Mouse (Mus musculus) heart, embryonic 16.5 days (tissue): ENCODE measurements around the gene Tbc1d22a. TPM values are rescaled to one million over a fixed set of nuclear protein-coding genes. Genes with fewer than 3 reads are reported as not detected.

Experiments used
- ATAC-seq: fragments of 200-750 bp; cut with Nextera tagmentation; replicated peaks from 2 replicates; pipeline ENCODE4 v1.8.0; 2017; ENCODE audit warnings: moderate number of reproducible peaks; ENCODE audit not compliant: insufficient read depth, low FRiP score; ENCODE audit errors: extremely low read depth
- H3K27ac ChIP-seq: fragments of 300-500 bp; sonication (generic); 2 replicates; pipeline ENCODE4 v1.5.1; 2014; ENCODE audit warnings: mild to moderate bottlenecking, low read length, control low read depth, moderate library complexity
- H3K27me3 ChIP-seq: fragments of 300-500 bp; sonication (generic); 2 replicates; pipeline ENCODE4 v1.6.1; 2014; ENCODE audit warnings: low read length, mixed read lengths; ENCODE audit not compliant: control insufficient read depth, insufficient read depth
- H3K36me3 ChIP-seq: fragments of 300-500 bp; sonication (generic); 2 replicates; pipeline ENCODE4 v1.6.1; 2014; ENCODE audit not compliant: control insufficient read depth, insufficient read depth
- H3K4me1 ChIP-seq: fragments of 300-500 bp; sonication (generic); 2 replicates; pipeline ENCODE4 v1.6.1; 2014; ENCODE audit warnings: low read length, mixed read lengths; ENCODE audit not compliant: control insufficient read depth, insufficient read depth
- H3K4me2 ChIP-seq: fragments of 300-500 bp; sonication (generic); 2 replicates; pipeline ENCODE4 v1.6.1; 2014; ENCODE audit warnings: low read depth, mild to moderate bottlenecking, control low read depth, low read length
- H3K4me3 ChIP-seq: fragments of 300-500 bp; sonication (generic); 2 replicates; pipeline ENCODE4 v1.5.1; 2014; ENCODE audit warnings: mild to moderate bottlenecking, control low read depth, low read length
- H3K9ac ChIP-seq: fragments of 300-500 bp; sonication (generic); 2 replicates; pipeline ENCODE4 v1.6.1; 2014; ENCODE audit warnings: low read length, control low read depth
- H3K9me3 ChIP-seq: fragments of 300-500 bp; sonication (generic); replicated peaks from 2 replicates; pipeline ENCODE4 v1.6.1; 2016; ENCODE audit warnings: low read length; ENCODE audit not compliant: control insufficient read depth
- WGBS: fragments of 180-500 bp; shearing (Covaris S2); extraction: QIAGEN DNeasy Blood & Tissue Kit; methylation state at CpG from one replicate; pipeline ENCODE4 v1.1.7; 2014; 5-methylcytosine and 5-hydroxymethylcytosine counted together
- polyA plus RNA-seq: library from polyadenylated mRNA; unstranded; fragments of >200 nt; fragmentation: Nextera tagmentation; extraction: Ambion mirVana; gene quantifications from 2 replicates; pipeline ENCODE4 v1.2.1, GENCODE M21; 2015

Tbc1d22a gene
- 11.5 and 12.6 TPM in 2 replicates for polyA plus RNA-seq

DNA sequence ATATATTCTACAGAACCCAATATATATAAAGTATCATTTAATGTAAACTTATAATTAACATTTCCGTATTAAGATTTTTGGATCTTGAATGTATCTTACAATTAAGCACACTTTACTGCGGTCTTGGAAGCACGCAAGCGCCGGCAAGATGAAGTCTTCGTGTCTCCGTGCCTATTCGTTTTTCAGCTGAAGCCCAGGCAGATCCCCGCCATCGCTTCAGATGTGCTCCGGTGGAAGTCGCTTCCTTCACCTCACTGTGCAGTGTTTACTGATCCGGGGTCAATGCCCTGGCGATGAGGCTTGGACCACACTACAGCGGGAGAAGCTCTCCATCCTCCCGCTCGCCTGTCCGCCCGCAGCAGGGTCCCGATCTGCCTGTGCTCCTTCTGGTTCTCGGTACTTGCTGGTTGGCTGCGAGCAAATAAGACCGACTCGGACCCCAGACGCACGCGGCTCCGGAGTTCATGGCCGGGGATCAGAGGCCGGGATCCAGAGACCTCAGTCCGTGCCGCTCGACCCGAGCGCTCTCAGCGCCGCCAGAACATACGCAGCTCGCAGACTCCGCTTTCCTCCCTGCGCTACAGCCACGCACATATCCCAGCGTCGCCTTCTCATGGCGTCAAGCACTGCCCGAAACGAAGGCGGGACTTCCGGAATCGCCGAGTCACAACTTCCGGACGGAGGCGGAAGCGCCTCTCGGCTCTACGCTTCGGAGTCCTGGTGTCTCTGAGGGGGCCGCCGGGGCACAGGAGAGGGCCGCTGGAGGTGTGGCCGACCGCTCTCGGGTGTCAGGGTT, at the start of gene Tbc1d22a:
Gene Tbc1d22a (plus strand): TSS at position 707 of the 796 bp plus-strand sequence.
- peak within 1 kb of the TSS; percentile 91 for H3K9ac ChIP-seq
- no peaks in the 10 kb centered on the region for H3K36me3 ChIP-seq
- no peaks in the 10 kb centered on the region for H3K27me3 ChIP-seq
- H3K4me1 ChIP-seq: peaks cover 18% of the 10 kb centered on the region
- no peaks in the 10 kb centered on the region for H3K9me3 ChIP-seq
- ATAC-seq: peak; percentile 89
- peak within 1 kb of the TSS; percentile 94 for H3K4me3 ChIP-seq
- peak within 1 kb of the TSS; percentile 94 for H3K27ac ChIP-seq
- under 1% methylated on average over 64 of the region's 64 CpGs for WGBS
- H3K4me2 ChIP-seq: peak within 1 kb of the TSS; percentile 90

GRCm38 (mm10) chr15:86164718-86165345, 49.4 kb upstream of the Tbc1d22a start:
- H3K27me3 ChIP-seq: no peaks in the 10 kb centered on the region
- ATAC-seq: no peak
- peaks cover 23% of the 10 kb centered on the region for H3K4me1 ChIP-seq
- H3K27ac ChIP-seq: no peak overlapping the region
- H3K4me3 ChIP-seq: no peak overlapping the region
- peaks cover 21% of the 10 kb centered on the region for H3K36me3 ChIP-seq
- H3K9me3 ChIP-seq: 0 out of 2 replicates have a peak, but pooled peaks cover 4% of the 10 kb centered on the region
- WGBS: 80% methylated on average over 21 of the region's 21 CpGs
- H3K9ac ChIP-seq: no peak overlapping the region
- H3K4me2 ChIP-seq: no peak overlapping the region

GRCm38 (mm10) chr15:86165811-86166590, 48.3 kb upstream of the Tbc1d22a start:
- H3K9ac ChIP-seq: no peak overlapping the region
- peaks cover 29% of the 10 kb centered on the region for H3K4me1 ChIP-seq
- H3K27ac ChIP-seq: no peak overlapping the region
- H3K27me3 ChIP-seq: no peaks in the 10 kb centered on the region
- 0 out of 2 replicates have a peak, but pooled peaks cover 4% of the 10 kb centered on the region for H3K9me3 ChIP-seq
- H3K4me2 ChIP-seq: no peak overlapping the region
- 88% methylated on average over 24 of the region's 24 CpGs for WGBS
- H3K36me3 ChIP-seq: peaks cover 21% of the 10 kb centered on the region
- no peak for ATAC-seq
- H3K4me3 ChIP-seq: no peak overlapping the region

DNA sequence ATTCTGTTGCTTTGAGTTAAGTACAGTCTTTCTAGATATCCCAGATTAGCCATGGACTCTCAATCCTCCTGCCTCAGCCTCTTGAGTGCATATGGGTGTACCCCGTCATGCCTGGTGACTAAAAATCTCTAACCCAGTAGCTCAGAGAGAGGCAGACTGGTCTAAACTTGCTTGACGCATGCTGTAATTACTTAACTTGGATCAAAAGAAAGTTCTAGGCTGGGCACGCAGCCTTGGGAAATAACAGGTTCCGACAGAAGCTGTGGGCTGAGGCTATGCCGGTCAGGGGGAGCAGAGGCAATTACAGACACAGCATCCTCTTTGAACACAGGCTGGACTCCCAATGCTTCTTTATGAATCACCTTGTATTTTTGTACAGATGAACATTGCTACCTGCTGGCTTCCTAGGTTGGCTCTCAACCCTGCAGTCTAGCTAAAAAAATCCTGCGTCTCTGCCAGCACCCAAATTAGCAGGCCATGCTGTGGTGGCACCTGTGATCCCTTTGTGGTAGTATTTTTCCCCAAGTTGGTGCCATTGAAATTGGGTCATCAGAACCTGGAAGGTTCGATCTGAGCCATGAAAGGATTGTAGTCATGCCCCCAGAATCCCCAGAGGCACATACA, 47.1 kb upstream of the Tbc1d22a start:
- H3K9ac ChIP-seq: no peak overlapping the region
- no peak overlapping the region for H3K27ac ChIP-seq
- H3K27me3 ChIP-seq: no peaks in the 10 kb centered on the region
- 90% methylated on average over 7 of the region's 7 CpGs for WGBS
- peaks cover 11% of the 10 kb centered on the region for H3K36me3 ChIP-seq
- H3K4me2 ChIP-seq: no peak overlapping the region
- peaks cover 40% of the 10 kb centered on the region for H3K4me1 ChIP-seq
- no peak for ATAC-seq
- no peak overlapping the region for H3K4me3 ChIP-seq
- H3K9me3 ChIP-seq: no peaks in the 10 kb centered on the region

DNA sequence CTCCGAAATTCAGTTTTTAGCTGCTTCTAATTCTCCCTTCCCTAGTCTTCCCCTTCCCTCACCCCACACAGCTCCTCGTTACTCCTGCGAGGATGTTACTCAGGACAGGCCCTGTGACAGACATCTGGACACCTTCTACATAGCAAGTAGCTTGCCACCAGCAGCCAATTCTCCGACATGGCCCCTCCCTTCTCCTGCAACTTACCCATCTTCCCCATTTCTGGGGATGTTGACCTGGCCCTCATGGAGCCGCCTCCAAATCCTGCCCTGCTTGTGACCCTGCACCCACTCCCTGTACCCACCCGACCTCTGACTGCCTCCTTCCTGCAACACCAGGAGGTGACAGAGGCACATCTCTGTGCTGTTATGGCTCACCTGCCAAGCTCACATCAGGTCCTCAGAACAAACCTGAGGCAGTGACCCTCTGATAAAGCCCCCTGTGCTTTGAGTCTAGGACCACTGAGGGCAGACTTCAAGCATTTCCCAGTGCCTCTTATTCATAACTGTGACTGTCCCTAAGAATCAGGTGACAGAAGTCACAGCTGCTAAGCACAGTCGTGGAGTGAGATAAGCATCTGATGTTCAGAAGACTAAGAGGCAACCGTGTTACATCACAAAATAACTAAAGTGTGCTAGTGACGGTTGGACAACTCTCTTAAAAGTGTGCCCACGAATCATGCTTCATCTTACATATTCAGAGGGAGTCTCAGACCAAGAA, 46.3 kb upstream of the Tbc1d22a start:
- Histone ChIP-seq H3K4me2 (peak overlapping the region; percentile 23), H3K27ac (peak overlapping the region; percentile 73), H3K4me1 (peaks cover 48% of the 10 kb centered on the region), H3K4me3 (no peak overlapping the region), H3K9me3 (no peaks in the 10 kb centered on the region), H3K36me3 (peaks cover 5% of the 10 kb centered on the region), H3K9ac (peak overlapping the region; percentile 27; the same call in 1 of the 2 replicates), H3K27me3 (no peaks in the 10 kb centered on the region)
- 60% methylated on average over 10 of the region's 10 CpGs for WGBS
- ATAC-seq: no peak

DNA sequence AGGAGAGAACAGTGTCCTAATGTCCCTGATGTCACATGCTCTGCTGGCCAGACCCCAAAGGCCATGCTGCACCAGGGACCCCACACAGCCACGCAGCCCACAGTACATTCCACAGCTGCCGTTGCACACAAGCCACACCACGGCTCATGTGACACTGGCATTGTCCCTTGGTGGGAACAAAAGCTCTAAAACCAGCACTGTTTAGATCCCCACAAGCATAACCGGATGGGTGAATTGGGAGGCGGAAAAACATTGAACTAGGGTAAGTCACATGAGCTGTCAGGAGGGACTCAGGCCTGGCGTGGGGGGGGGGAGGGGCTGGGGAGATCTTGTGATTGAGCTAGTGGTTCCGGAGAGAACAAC, 45.8 kb upstream of the Tbc1d22a start:
- 35% methylated on average over 7 of the region's 7 CpGs for WGBS
- Histone ChIP-seq H3K4me1 (peaks cover 53% of the 10 kb centered on the region), H3K27ac (peak overlapping the region; percentile 73), H3K9me3 (no peaks in the 10 kb centered on the region), H3K9ac (peak overlapping the region; percentile 27; the same call in 1 of the 2 replicates), H3K27me3 (no peaks in the 10 kb centered on the region), H3K36me3 (peaks cover 4% of the 10 kb centered on the region; the same call in 1 of the 2 replicates), H3K4me2 (peak overlapping the region; percentile 23), H3K4me3 (no peak overlapping the region)
- ATAC-seq: no peak

GRCm38 (mm10) chr15:86168941-86169816, 45.1 kb upstream of the Tbc1d22a start:
- 0 out of 2 replicates have a peak overlapping the region, but pooled peaks have one; percentile 5 for H3K9ac ChIP-seq
- H3K36me3 ChIP-seq: peaks cover 4% of the 10 kb centered on the region; the same call in 1 of the 2 replicates
- H3K4me2 ChIP-seq: 0 out of 2 replicates have a peak overlapping the region, but pooled peaks have one; percentile 23
- WGBS: 57% methylated on average over 12 of the region's 12 CpGs
- H3K27me3 ChIP-seq: no peaks in the 10 kb centered on the region
- peak overlapping the region; percentile 73 for H3K27ac ChIP-seq
- H3K9me3 ChIP-seq: no peaks in the 10 kb centered on the region
- H3K4me1 ChIP-seq: peaks cover 60% of the 10 kb centered on the region
- ATAC-seq: no peak
- H3K4me3 ChIP-seq: no peak overlapping the region
